Mouse (Mus musculus): Measurements from ENCODE around the gene Gm49510.

DNA sequence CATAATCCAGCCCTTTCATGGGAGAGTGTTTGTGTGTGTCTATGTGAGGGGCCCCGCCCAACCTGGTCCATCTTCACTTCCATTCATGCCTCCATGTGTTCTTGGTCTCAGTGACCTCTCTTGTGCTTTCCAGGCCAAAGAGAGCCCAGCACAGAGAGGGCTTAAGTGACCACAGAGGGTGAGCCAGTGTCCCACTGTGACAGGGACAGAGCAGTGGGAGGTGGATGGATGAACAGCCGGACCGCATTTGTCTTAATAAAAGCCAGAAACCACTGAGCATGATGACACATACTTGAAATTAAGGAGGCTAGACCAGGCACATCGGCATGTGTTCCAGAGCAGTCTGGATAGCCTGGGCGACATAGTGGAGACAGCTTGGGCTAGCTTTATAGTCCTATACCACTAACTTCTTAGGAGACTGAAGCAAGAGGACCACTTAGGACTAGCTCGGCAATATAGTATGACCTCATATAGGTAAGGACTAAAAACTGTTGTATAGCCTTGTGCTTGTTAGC is 30.8 kb downstream of the Gm49510 start:
- no peak for TF ChIP-seq GATA1 (IDR thresholded peaks at IDR 0.05; ENCODE audit: borderline replicate concordance, low read length)
- TF ChIP-seq FLI1 (IDR thresholded peaks at IDR 0.05; ENCODE audit: low read length) = no peak
